Mouse (Mus musculus): Measurements from ENCODE around the gene Lamb1. TPM values are rescaled to one million over a fixed set of nuclear protein-coding genes. Genes with fewer than 3 reads are reported as not detected.

Lamb1 gene
- total and polyA plus RNA-seq, 2 experiments, result 2.7 to 7.3 TPM

GRCm38 (mm10) chr12:31318409-31318963, 53.5 kb downstream of the Lamb1 start:
- Histone ChIP-seq H3K36me3 (ENCODE audit: control insufficient read depth, insufficient read depth, low read length) (no peaks in the 10 kb centered on the region), H3K79me2 (ENCODE audit: control insufficient read depth, insufficient read depth, low read length) (no peaks in the 10 kb centered on the region), H3K4me3 (ENCODE audit: insufficient read depth, low read depth, low read length) (no peak overlapping the region), H3K27me3 (ENCODE audit: control insufficient read depth, insufficient read depth, low read length) (0 out of 2 replicates have a peak, but pooled peaks cover 3% of the 10 kb centered on the region), H3K27ac (replicated peaks; ENCODE audit: insufficient read depth, low read depth, low read length) (no peak overlapping the region), H3K4me1 (ENCODE audit: control insufficient read depth, insufficient read depth, low read length) (no peaks in the 10 kb centered on the region), H3K9ac (ENCODE audit: low read depth, low read length) (no peak overlapping the region)
- DNase-seq (ENCODE audit: extremely low read depth, low read depth, low spot score), result no peak
- TF ChIP-seq CTCF (IDR thresholded peaks at IDR 0.05; ENCODE audit: low read depth, low read length) (no peak), POLR2A (IDR thresholded peaks at IDR 0.05; ENCODE audit: extremely low read depth, insufficient read depth, low read length) (no peak)
- 78% methylated on average over 10 of the region's 10 CpGs for WGBS

GRCm38 (mm10) chr12:31320817-31321216, 55.8 kb downstream of the Lamb1 start:
- Histone ChIP-seq H3K4me1 (ENCODE audit: control insufficient read depth, insufficient read depth, low read length) (no peaks in the 10 kb centered on the region), H3K4me3 (ENCODE audit: insufficient read depth, low read depth, low read length) (no peak overlapping the region), H3K27ac (replicated peaks; ENCODE audit: insufficient read depth, low read depth, low read length) (no peak overlapping the region), H3K36me3 (ENCODE audit: control insufficient read depth, insufficient read depth, low read length) (no peaks in the 10 kb centered on the region), H3K9ac (ENCODE audit: low read depth, low read length) (no peak overlapping the region), H3K27me3 (ENCODE audit: control insufficient read depth, insufficient read depth, low read length) (0 out of 2 replicates have a peak, but pooled peaks cover 3% of the 10 kb centered on the region), H3K79me2 (ENCODE audit: control insufficient read depth, insufficient read depth, low read length) (no peaks in the 10 kb centered on the region)
- DNase-seq (ENCODE audit: extremely low read depth, low read depth, low spot score), result no peak
- WGBS, result 88% methylated on average over 13 of the region's 13 CpGs
- TF ChIP-seq POLR2A (IDR thresholded peaks at IDR 0.05; ENCODE audit: extremely low read depth, insufficient read depth, low read length) (no peak), CTCF (IDR thresholded peaks at IDR 0.05; ENCODE audit: low read depth, low read length) (no peak)

GRCm38 (mm10) chr12:31321532-31321931, 56.5 kb downstream of the Lamb1 start:
- H3K27me3 ChIP-seq (ENCODE audit: control insufficient read depth, insufficient read depth, low read length), result 0 out of 2 replicates have a peak, but pooled peaks cover 3% of the 10 kb centered on the region
- TF ChIP-seq POLR2A (IDR thresholded peaks at IDR 0.05; ENCODE audit: extremely low read depth, insufficient read depth, low read length) (no peak), CTCF (IDR thresholded peaks at IDR 0.05; ENCODE audit: low read depth, low read length) (no peak)
- no peak overlapping the region for H3K27ac ChIP-seq (replicated peaks; ENCODE audit: insufficient read depth, low read depth, low read length)
- no peak overlapping the region for H3K9ac ChIP-seq (ENCODE audit: low read depth, low read length)
- 81% methylated on average over 1 of the region's 1 CpGs for WGBS
- no peaks in the 10 kb centered on the region for H3K4me1 ChIP-seq (ENCODE audit: control insufficient read depth, insufficient read depth, low read length)
- no peak for DNase-seq (ENCODE audit: extremely low read depth, low read depth, low spot score)
- H3K4me3 ChIP-seq (ENCODE audit: insufficient read depth, low read depth, low read length), result no peak overlapping the region
- H3K79me2 ChIP-seq (ENCODE audit: control insufficient read depth, insufficient read depth, low read length), result no peaks in the 10 kb centered on the region
- no peaks in the 10 kb centered on the region for H3K36me3 ChIP-seq (ENCODE audit: control insufficient read depth, insufficient read depth, low read length)

GRCm38 (mm10) chr12:31323136-31323695, 58.2 kb downstream of the Lamb1 start:
- WGBS, result 69% methylated on average over 9 of the region's 9 CpGs
- Histone ChIP-seq H3K79me2 (ENCODE audit: control insufficient read depth, insufficient read depth, low read length) (no peaks in the 10 kb centered on the region), H3K4me3 (ENCODE audit: insufficient read depth, low read depth, low read length) (no peak overlapping the region), H3K27me3 (ENCODE audit: control insufficient read depth, insufficient read depth, low read length) (0 out of 2 replicates have a peak, but pooled peaks cover 3% of the 10 kb centered on the region), H3K36me3 (ENCODE audit: control insufficient read depth, insufficient read depth, low read length) (no peaks in the 10 kb centered on the region), H3K9ac (ENCODE audit: low read depth, low read length) (no peak overlapping the region), H3K27ac (replicated peaks; ENCODE audit: insufficient read depth, low read depth, low read length) (no peak overlapping the region), H3K4me1 (ENCODE audit: control insufficient read depth, insufficient read depth, low read length) (no peaks in the 10 kb centered on the region)
- TF ChIP-seq POLR2A (IDR thresholded peaks at IDR 0.05; ENCODE audit: extremely low read depth, insufficient read depth, low read length) (no peak), CTCF (IDR thresholded peaks at IDR 0.05; ENCODE audit: low read depth, low read length) (no peak)
- DNase-seq (ENCODE audit: extremely low read depth, low read depth, low spot score), result no peak

- no peak overlapping the region for H3K4me3 ChIP-seq (ENCODE audit: insufficient read depth, low read depth, low read length)
Measured at GRCm38 (mm10) chr12:31327139-31327538, 62.1 kb downstream of the Lamb1 start.

GRCm38 (mm10) chr12:31333261-31333660, 68.2 kb downstream of the Lamb1 start:
- H3K4me3 ChIP-seq (ENCODE audit: insufficient read depth, low read depth, low read length), result no peak overlapping the region
- H3K36me3 ChIP-seq (ENCODE audit: control insufficient read depth, insufficient read depth, low read length), result peaks cover 51% of the 10 kb centered on the region
- DNase-seq (ENCODE audit: extremely low read depth, low read depth, low spot score), result no peak
- H3K79me2 ChIP-seq (ENCODE audit: control insufficient read depth, insufficient read depth, low read length), result no peaks in the 10 kb centered on the region
- no peak overlapping the region for H3K27ac ChIP-seq (replicated peaks; ENCODE audit: insufficient read depth, low read depth, low read length)
- no peak overlapping the region for H3K9ac ChIP-seq (ENCODE audit: low read depth, low read length)
- 95% methylated on average over 1 of the region's 1 CpGs for WGBS
- H3K27me3 ChIP-seq (ENCODE audit: control insufficient read depth, insufficient read depth, low read length), result no peaks in the 10 kb centered on the region
- H3K4me1 ChIP-seq (ENCODE audit: control insufficient read depth, insufficient read depth, low read length), result no peaks in the 10 kb centered on the region
- TF ChIP-seq POLR2A (IDR thresholded peaks at IDR 0.05; ENCODE audit: extremely low read depth, insufficient read depth, low read length) (no peak), CTCF (IDR thresholded peaks at IDR 0.05; ENCODE audit: low read depth, low read length) (no peak)

More at GRCm38 (mm10) chr12:31327139-31327538, 62.1 kb downstream of the Lamb1 start:
- no peak for DNase-seq (ENCODE audit: extremely low read depth, low read depth, low spot score)
- H3K27me3 ChIP-seq (ENCODE audit: control insufficient read depth, insufficient read depth, low read length), result 0 out of 2 replicates have a peak, but pooled peaks cover 3% of the 10 kb centered on the region
- no peak for TF ChIP-seq CTCF (IDR thresholded peaks at IDR 0.05; ENCODE audit: low read depth, low read length)
- TF ChIP-seq POLR2A (IDR thresholded peaks at IDR 0.05; ENCODE audit: extremely low read depth, insufficient read depth, low read length), result no peak
- no peaks in the 10 kb centered on the region for H3K4me1 ChIP-seq (ENCODE audit: control insufficient read depth, insufficient read depth, low read length)
- H3K36me3 ChIP-seq (ENCODE audit: control insufficient read depth, insufficient read depth, low read length), result peaks cover 10% of the 10 kb centered on the region
- H3K27ac ChIP-seq (replicated peaks; ENCODE audit: insufficient read depth, low read depth, low read length), result no peak overlapping the region
- no peak overlapping the region for H3K9ac ChIP-seq (ENCODE audit: low read depth, low read length)
- H3K79me2 ChIP-seq (ENCODE audit: control insufficient read depth, insufficient read depth, low read length), result no peaks in the 10 kb centered on the region
- 93% methylated on average over 9 of the region's 9 CpGs for WGBS
